18 mouse cellular contexts compared by ENCODE assay signal in genomic region chr11:53056781-53057180, GRCm38 (mm10).
DNase-seq lines count a peak whose midpoint lies in the region.
"Had no signal": no experiment of that assay in that cellular context is flagged by ENCODE, and none has a peak within 500 bp of the region (broad histone marks: within the 10 kb centered on the region; RNA-seq: fewer than 3 reads in every experiment).

No protein-coding gene starts in this region.

- no peaks in the 10 kb centered on the region for H3K36me3 ChIP-seq in heart, embryonic 10.5 days
- H3K36me3 ChIP-seq: forebrain, embryonic 10.5 days; heart, embryonic 13.5 days; hindbrain, embryonic 12.5 days; hindbrain, embryonic 15.5 days had no signal

- DNase-seq in adrenal gland, postnatal 14 days, result peak; percentile 14
- no peak for DNase-seq in adrenal gland, adult 2 months
- DNase-seq in cerebellum, postnatal 14 days, result peak; percentile 55 to 68
- no peak for DNase-seq in cerebellum, adult 8-10 months
- peak; percentile 16 for DNase-seq in heart, postnatal 4 days
- DNase-seq in heart, embryonic 10.5 days (ENCODE audit: low spot score), result no peak
- DNase-seq in right cerebral cortex, postnatal 4 days, result peak; percentile 18
- no peak for DNase-seq in right cerebral cortex, postnatal 36 days (ENCODE audit: low spot score in 2 of 2)
- DNase-seq: adrenal gland, postnatal 10 days; cerebellum, adult 11-12 months; gastrocnemius, postnatal 14 days; heart, adult 18-20 months; heart, postnatal 14 days had no signal

- no peaks in the 10 kb centered on the region for H3K27me3 ChIP-seq in heart, embryonic 10.5 days (ENCODE audit: insufficient read depth, poor library complexity, severe bottlenecking)
- H3K27me3 ChIP-seq: heart, embryonic 13.5 days; hindbrain, embryonic 12.5 days; hindbrain, embryonic 15.5 days had no signal

- peaks cover 13% of the 10 kb centered on the region for H3K4me1 ChIP-seq in heart, embryonic 10.5 days
- H3K4me1 ChIP-seq: forebrain, embryonic 13.5 days had no signal

- H3K27ac ChIP-seq in heart, embryonic 10.5 days, result no peak overlapping the region
- H3K27ac ChIP-seq: forebrain, embryonic 10.5 days; forebrain, embryonic 13.5 days; heart, embryonic 13.5 days; hindbrain, embryonic 12.5 days; hindbrain, embryonic 15.5 days had no signal

- no peak overlapping the region for H3K4me3 ChIP-seq in heart, embryonic 10.5 days
- H3K4me3 ChIP-seq: forebrain, embryonic 10.5 days; forebrain, embryonic 13.5 days; heart, embryonic 13.5 days; hindbrain, embryonic 12.5 days; hindbrain, embryonic 15.5 days had no signal

- no peaks in the 10 kb centered on the region for H3K9me3 ChIP-seq in heart, embryonic 10.5 days
- H3K9me3 ChIP-seq: forebrain, embryonic 10.5 days; forebrain, embryonic 13.5 days; heart, embryonic 13.5 days; hindbrain, embryonic 12.5 days; hindbrain, embryonic 15.5 days had no signal

- 84% methylated on average over 6 of the region's 6 CpGs for WGBS in heart, embryonic 10.5 days

Comparison
In these comparisons a context has a peak if more than half of its experiments do, and no peak if none do; other contexts are left out.
1. DNase-seq: peak in adrenal gland, postnatal 14 days (single experiment), cerebellum, postnatal 14 days (2 of 2), heart, postnatal 4 days (single experiment) and right cerebral cortex, postnatal 4 days (single experiment); none in adrenal gland, adult 2 months (single experiment), cerebellum, adult 8-10 months (single experiment), heart, embryonic 10.5 days (single experiment) and right cerebral cortex, postnatal 36 days (0 of 2).